Mouse (Mus musculus) limb, embryonic 13.5 days (tissue): ENCODE data around the gene Tex13c3. TPM values are rescaled to one million over a fixed set of nuclear protein-coding genes. Genes with fewer than 3 reads are reported as not detected.
"Not testable (repeated sequence)": the region's sequence is repeated elsewhere in the genome, so short reads cannot be mapped to it uniquely, and the experiment has no call there.

Experiments used
- ATAC-seq: fragments of 200-750 bp; cut with Nextera tagmentation; 2 replicates; pipeline ENCODE4 v1.8.0; 2017; ENCODE audit warnings: low read depth, moderate number of reproducible peaks, moderate TSS enrichment; ENCODE audit not compliant: low FRiP score
- H3K27ac ChIP-seq: fragments of 300-500 bp; sonication (generic); 2 replicates; pipeline ENCODE4 v1.5.1; 2015; ENCODE audit warnings: inconsistent platforms, mild to moderate bottlenecking, moderate library complexity
- H3K27me3 ChIP-seq: fragments of 300-500 bp; sonication (generic); 2 replicates; pipeline ENCODE4 v1.6.1; 2015; ENCODE audit warnings: mild to moderate bottlenecking, inconsistent platforms
- H3K36me3 ChIP-seq: fragments of 300-500 bp; sonication (generic); 2 replicates; pipeline ENCODE4 v1.6.1; 2015; ENCODE audit warnings: inconsistent platforms, mild to moderate bottlenecking, moderate library complexity
- H3K4me1 ChIP-seq: fragments of 300-500 bp; sonication (generic); 2 replicates; pipeline ENCODE4 v1.6.1; 2015; ENCODE audit warnings: inconsistent platforms
- H3K4me2 ChIP-seq: fragments of 300-500 bp; sonication (generic); replicated peaks from 2 replicates; pipeline ENCODE4 v1.6.1; 2015; ENCODE audit warnings: inconsistent platforms, mild to moderate bottlenecking, moderate library complexity
- H3K4me3 ChIP-seq: fragments of 300-500 bp; sonication (generic); 2 replicates; pipeline ENCODE4 v1.5.1; 2015; ENCODE audit warnings: moderate library complexity, mild to moderate bottlenecking, inconsistent platforms
- H3K9ac ChIP-seq: fragments of 300-500 bp; sonication (generic); 2 replicates; pipeline ENCODE4 v1.6.1; 2015; ENCODE audit warnings: mild to moderate bottlenecking, inconsistent platforms
- H3K9me3 ChIP-seq: fragments of 300-500 bp; sonication (generic); 2 replicates; pipeline ENCODE4 v1.6.1; 2016; ENCODE audit warnings: inconsistent platforms
- WGBS: fragments of 180-500 bp; shearing (Covaris S2); methylation state at CpG from one replicate; pipeline ENCODE4 v1.1.7; 2015; 5-methylcytosine and 5-hydroxymethylcytosine counted together
- polyA plus RNA-seq: library from polyadenylated mRNA; unstranded; fragments of >200 nt; fragmentation: Nextera tagmentation; extraction: Ambion mirVana; gene quantifications from 2 replicates; pipeline ENCODE4 v1.2.1, GENCODE M21; 2015

Gene Tex13c3
- polyA plus RNA-seq = not detected in 2 replicates

- H3K9ac ChIP-seq, H3K4me3 ChIP-seq, H3K4me2 ChIP-seq, H3K4me1 ChIP-seq, H3K9me3 ChIP-seq, H3K36me3 ChIP-seq, ATAC-seq, H3K27ac ChIP-seq, H3K27me3 ChIP-seq: not testable (repeated sequence)
- 91% methylated on average over 5 of the region's 5 CpGs for WGBS
Observed at GRCm38 (mm10) chrX:19481219-19481618, at the start of gene Tex13c3. Tex13c3 (minus strand) TSS chrX:19481319.

GRCm38 (mm10) chrX:19489731-19490130, 8.6 kb upstream of the Tex13c3 start:
- Histone ChIP-seq H3K4me3 (no peak overlapping the region), H3K9me3 (no peaks in the 10 kb centered on the region), H3K27ac (no peak overlapping the region), H3K36me3 (no peaks in the 10 kb centered on the region), H3K4me1 (no peaks in the 10 kb centered on the region), H3K27me3 (no peaks in the 10 kb centered on the region), H3K4me2 (no peak overlapping the region), H3K9ac (no peak overlapping the region)
- WGBS = 94% methylated on average over 4 of the region's 4 CpGs
- no peak for ATAC-seq
